Mouse (Mus musculus): ENCODE data around the gene Manbal.

DNA sequence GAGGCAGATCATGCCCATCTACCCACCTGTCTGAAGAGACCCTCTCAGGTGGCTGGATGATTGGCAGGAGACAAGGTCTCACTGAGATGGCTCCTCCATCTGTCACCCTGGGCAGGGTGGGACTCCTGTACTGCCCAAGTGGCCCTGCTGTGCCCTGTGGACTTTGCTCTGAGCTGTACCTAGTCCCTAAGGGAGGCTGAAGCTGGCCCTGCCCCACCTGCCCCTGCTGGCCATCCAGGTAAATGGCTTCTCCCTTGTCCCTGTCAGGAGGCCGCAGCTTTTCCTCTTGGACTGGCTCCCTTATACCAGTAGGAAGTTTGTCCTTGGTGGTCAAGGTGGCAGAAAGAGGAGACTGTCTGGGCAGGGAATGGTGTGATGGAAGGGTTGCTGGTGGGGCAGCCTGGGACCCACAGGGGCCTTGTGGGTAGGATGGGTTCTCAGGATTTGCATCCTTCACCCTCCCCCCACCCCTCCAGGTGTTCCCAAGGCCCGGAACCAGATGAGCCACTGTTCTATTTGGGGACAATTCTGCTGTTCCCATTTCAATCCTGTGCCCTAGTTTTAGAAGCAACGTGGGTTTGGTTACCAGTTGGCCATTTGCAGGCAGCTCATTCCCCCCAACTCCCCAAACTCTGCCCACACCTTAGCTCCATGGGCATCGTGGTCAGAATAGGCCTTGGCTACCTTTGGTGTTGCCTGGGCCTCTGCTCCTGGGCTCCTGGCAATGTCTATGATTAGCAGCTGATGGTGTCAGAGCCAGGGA lies 63.5 kb downstream of the Manbal start:
- TF ChIP-seq MAFK (IDR thresholded peaks at IDR 0.05; ENCODE audit: insufficient read depth, low read depth, low read length) (no peak), HCFC1 (IDR thresholded peaks at IDR 0.05; ENCODE audit: borderline replicate concordance, insufficient read depth, low read length) (no peak), ZC3H11A (IDR thresholded peaks at IDR 0.05; ENCODE audit: borderline replicate concordance, low read depth, low read length) (no peak), ZNF384 (IDR thresholded peaks at IDR 0.05; ENCODE audit: low read depth, low read length) (no peak)

Data from ES-E14 (cell line).